Mouse (Mus musculus) liver, postnatal 0 days (tissue): Measurements from ENCODE around the gene Aoc2. TPM values are rescaled to one million over a fixed set of nuclear protein-coding genes. Genes with fewer than 3 reads are reported as not detected.

Experiments used
- ATAC-seq: fragments of 200-750 bp; cut with Nextera tagmentation; 2 replicates; pipeline ENCODE4 v1.8.0; 2017; ENCODE audit warnings: mild to moderate bottlenecking, moderate library complexity
- DNase-seq: peaks from one replicate; pipeline ENCODE4 v3.0.0-alpha.2; 2016
- H3K27ac ChIP-seq: fragments of 300-500 bp; sonication (generic); 2 replicates; pipeline ENCODE4 v1.5.1; 2014; ENCODE audit warnings: antibody characterized with exemption, moderate library complexity, mild to moderate bottlenecking, low read depth
- H3K27me3 ChIP-seq: fragments of 300-500 bp; sonication (generic); 2 replicates; pipeline ENCODE4 v1.6.1; 2014; ENCODE audit warnings: low read length, control low read depth, mixed read lengths; ENCODE audit not compliant: insufficient read depth
- H3K36me3 ChIP-seq: fragments of 300-500 bp; sonication (generic); replicated peaks from 2 replicates; pipeline ENCODE4 v1.6.1; 2014; ENCODE audit warnings: mild to moderate bottlenecking, control low read depth, low read length, moderate library complexity, mixed read lengths; ENCODE audit not compliant: insufficient read depth
- H3K4me1 ChIP-seq: fragments of 300-500 bp; sonication (generic); 2 replicates; pipeline ENCODE4 v1.6.1; 2014; ENCODE audit warnings: antibody characterized with exemption, mild to moderate bottlenecking, control low read depth; ENCODE audit not compliant: insufficient read depth
- H3K4me2 ChIP-seq: fragments of 300-500 bp; sonication (generic); 2 replicates; pipeline ENCODE4 v1.6.1; 2014; ENCODE audit warnings: low read depth, mild to moderate bottlenecking, low read length, moderate library complexity, mixed read lengths
- H3K4me3 ChIP-seq: fragments of 300-500 bp; sonication (generic); 2 replicates; pipeline ENCODE4 v1.5.1; 2014; ENCODE audit warnings: low read depth, low read length
- H3K9ac ChIP-seq: fragments of 300-500 bp; sonication (generic); replicated peaks from 2 replicates; pipeline ENCODE4 v1.6.1; 2014; ENCODE audit warnings: mild to moderate bottlenecking, moderate library complexity
- H3K9me3 ChIP-seq: fragments of 300-500 bp; sonication (generic); 2 replicates; pipeline ENCODE4 v1.6.1; 2016; ENCODE audit warnings: mild to moderate bottlenecking, control low read depth, low read length, mixed read lengths
- CTCF ChIP-seq: sonication (generic); IDR thresholded peaks from 2 replicates; pipeline ENCODE4 v1.5.1; 2016; ENCODE audit warnings: antibody characterized with exemption, low read depth
- EP300 ChIP-seq: IDR thresholded peaks from 2 replicates; pipeline ENCODE4 v1.6.1; 2016; ENCODE audit warnings: antibody characterized with exemption, low read depth, mild to moderate bottlenecking
- WGBS: fragments of 180-500 bp; shearing (Covaris S2); extraction: QIAGEN DNeasy Blood & Tissue Kit; methylation state at CpG from one replicate; pipeline ENCODE4 v1.1.7; 2014; ENCODE audit not compliant: insufficient replicate concordance; 5-methylcytosine and 5-hydroxymethylcytosine counted together
- polyA plus RNA-seq: library from polyadenylated mRNA; unstranded; fragments of >200 nt; fragmentation: Nextera tagmentation; extraction: Ambion mirVana; gene quantifications from 2 replicates; pipeline ENCODE4 v1.2.1, GENCODE M21; 2015

The Aoc2 gene
- polyA plus RNA-seq, 1 experiment from 2014 or later = 0.60 TPM

GRCm38 (mm10) chr11:101357505-101358182 is 32.8 kb downstream of the Aoc2 start:
- Histone ChIP-seq H3K36me3 (no peaks in the 10 kb centered on the region), H3K27me3 (no peaks in the 10 kb centered on the region), H3K9ac (no peak overlapping the region), H3K4me1 (peaks cover 20% of the 10 kb centered on the region), H3K4me2 (no peak overlapping the region), H3K9me3 (no peaks in the 10 kb centered on the region), H3K27ac (no peak overlapping the region), H3K4me3 (no peak overlapping the region)
- WGBS = 45% methylated on average over 3 of the region's 3 CpGs
- DNase-seq (no peak), ATAC-seq (no peak)
- TF ChIP-seq EP300 (no peak), CTCF (no peak)

DNA sequence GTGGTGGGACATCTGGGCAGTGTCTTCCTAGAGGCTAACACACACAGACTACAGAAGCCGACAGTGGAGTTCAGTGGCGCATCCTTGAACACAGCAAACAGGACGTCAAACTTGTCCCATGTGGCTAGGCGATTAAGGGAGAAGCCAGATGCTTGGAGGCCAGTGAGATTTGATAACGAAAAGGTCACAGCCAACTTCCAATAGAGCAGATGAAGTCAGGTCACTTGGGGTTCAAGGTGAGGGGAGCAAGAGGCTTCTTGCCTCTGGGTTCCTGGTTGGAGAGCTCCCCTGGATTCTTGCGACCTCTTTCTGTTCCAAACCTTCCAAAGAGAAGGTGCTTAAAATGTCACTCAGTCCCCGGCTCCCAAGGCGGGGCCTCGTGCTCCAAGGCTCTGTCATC is 34.9 kb downstream of the Aoc2 start:
- H3K9ac ChIP-seq = no peak overlapping the region
- no peak overlapping the region for H3K4me2 ChIP-seq
- DNase-seq (no peak), ATAC-seq (no peak)
- H3K36me3 ChIP-seq = no peaks in the 10 kb centered on the region
- no peaks in the 10 kb centered on the region for H3K9me3 ChIP-seq
- WGBS = 68% methylated on average over 9 of the region's 9 CpGs
- no peak overlapping the region for H3K4me3 ChIP-seq
- no peaks in the 10 kb centered on the region for H3K27me3 ChIP-seq
- H3K27ac ChIP-seq = 0 out of 2 replicates have a peak overlapping the region, but pooled peaks have one; percentile 91
- peaks cover 25% of the 10 kb centered on the region for H3K4me1 ChIP-seq
- TF ChIP-seq EP300 (no peak), CTCF (no peak)

- Histone ChIP-seq H3K27me3 (no peaks in the 10 kb centered on the region), H3K4me1 (peaks cover 24% of the 10 kb centered on the region), H3K9ac (no peak overlapping the region), H3K9me3 (no peaks in the 10 kb centered on the region), H3K4me2 (no peak overlapping the region), H3K27ac (peak overlapping the region; percentile 91), H3K4me3 (no peak overlapping the region), H3K36me3 (no peaks in the 10 kb centered on the region)
- DNase-seq (no peak), ATAC-seq (0 out of 2 replicates have a peak, but pooled peaks have one; percentile 3)
- TF ChIP-seq EP300 (peak; percentile 60; the same call in 1 of the 2 replicates), CTCF (no peak)
- WGBS = 21% methylated on average over 3 of the region's 3 CpGs
These were observed 35.8 kb downstream of the Aoc2 start for GRCm38 (mm10) chr11:101360651-101361113.

GRCm38 (mm10) chr11:101364531-101364931 is 39.7 kb downstream of the Aoc2 start:
- peak overlapping the region; percentile 69 for H3K27ac ChIP-seq
- ATAC-seq = no peak
- no peak overlapping the region for H3K4me3 ChIP-seq
- 0 out of 2 replicates have a peak overlapping the region, but pooled peaks have one; percentile 16 for H3K9ac ChIP-seq
- no peaks in the 10 kb centered on the region for H3K27me3 ChIP-seq
- H3K9me3 ChIP-seq = no peaks in the 10 kb centered on the region
- no peak for DNase-seq
- WGBS = 33% methylated on average over 5 of the region's 5 CpGs
- no peaks in the 10 kb centered on the region for H3K36me3 ChIP-seq
- H3K4me2 ChIP-seq = no peak overlapping the region
- peaks cover 24% of the 10 kb centered on the region for H3K4me1 ChIP-seq
- TF ChIP-seq CTCF (no peak), EP300 (no peak)

DNA sequence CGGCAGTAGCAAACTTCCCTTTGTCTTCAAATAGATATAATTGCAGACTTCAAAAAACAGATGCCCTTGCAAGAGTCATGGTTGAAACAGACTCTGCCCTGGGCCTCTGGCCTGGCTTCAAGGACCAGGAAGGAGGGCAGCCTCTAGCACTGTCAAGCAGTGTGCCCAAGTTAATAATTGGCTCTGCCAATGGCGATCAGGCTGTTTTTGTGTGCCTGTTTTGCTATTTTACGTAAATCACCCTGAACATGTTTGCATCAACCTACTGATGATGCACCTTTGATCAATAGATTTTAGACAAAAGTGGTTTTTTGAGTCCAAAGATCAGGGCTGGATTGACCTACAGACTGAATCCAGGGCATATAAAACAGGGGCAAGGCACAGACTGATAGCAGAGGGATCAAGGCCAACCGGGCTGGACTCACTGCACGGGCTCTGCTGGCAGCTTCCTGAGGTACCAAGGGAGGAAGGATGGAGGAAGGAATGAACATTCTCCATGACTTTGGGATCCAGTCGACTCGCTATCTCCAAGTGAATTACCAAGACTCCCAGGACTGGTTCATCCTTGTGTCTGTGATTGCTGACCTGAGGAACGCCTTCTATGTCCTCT is 42.6 kb downstream of the Aoc2 start, which contains the start of gene G6pc:
TSS of gene G6pc (plus strand) at position 236 of the 610 bp plus-strand sequence.
- Histone ChIP-seq H3K4me3 (peak within 1 kb of the TSS; percentile 52), H3K27me3 (no peaks in the 10 kb centered on the region), H3K9me3 (no peaks in the 10 kb centered on the region), H3K9ac (peak within 1 kb of the TSS; percentile 70), H3K4me2 (peak within 1 kb of the TSS; percentile 47), H3K36me3 (peaks cover 7% of the 10 kb centered on the region; the same call in 1 of the 2 replicates), H3K4me1 (peaks cover 12% of the 10 kb centered on the region), H3K27ac (peak within 1 kb of the TSS; percentile 87)
- DNase-seq (peak; percentile 75), ATAC-seq (peak; percentile 76)
- WGBS = 67% methylated on average over 8 of the region's 8 CpGs
- TF ChIP-seq CTCF (no peak), EP300 (peak; percentile 86)

DNA sequence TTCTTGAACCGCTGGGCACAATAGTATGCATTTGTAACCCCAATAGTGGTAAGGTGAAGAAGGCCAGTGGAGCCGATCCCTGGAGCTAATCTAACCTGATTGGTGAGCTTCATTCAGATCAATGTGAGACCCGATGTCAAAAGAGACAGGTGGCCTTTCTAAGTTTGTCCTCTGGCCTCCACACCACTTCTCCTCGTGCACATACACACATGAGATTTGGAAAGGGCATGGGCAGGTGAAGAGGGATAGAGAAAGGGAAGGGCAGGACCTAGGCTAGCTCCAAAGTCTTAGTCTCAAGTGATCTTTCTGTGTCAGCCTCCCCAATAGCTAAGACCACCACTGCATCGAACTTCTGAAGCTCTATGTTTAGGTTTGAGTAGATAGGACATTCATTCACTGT is 45.3 kb downstream of the Aoc2 start:
- H3K9ac ChIP-seq = no peak overlapping the region
- H3K4me1 ChIP-seq = no peaks in the 10 kb centered on the region
- WGBS = 69% methylated on average over 5 of the region's 5 CpGs
- H3K27ac ChIP-seq = no peak overlapping the region
- DNase-seq (no peak), ATAC-seq (peak; percentile 1; the same call in 1 of the 2 replicates)
- H3K9me3 ChIP-seq = no peaks in the 10 kb centered on the region
- H3K4me2 ChIP-seq = peak overlapping the region; percentile 27
- peaks cover 12% of the 10 kb centered on the region; the same call in 1 of the 2 replicates for H3K36me3 ChIP-seq
- no peak for TF ChIP-seq EP300
- TF ChIP-seq CTCF = no peak
- H3K27me3 ChIP-seq = no peaks in the 10 kb centered on the region
- H3K4me3 ChIP-seq = peak overlapping the region; percentile 2; the same call in 1 of the 2 replicates
